Mouse (Mus musculus) adrenal gland, adult 8-10 months (tissue): Measurements from ENCODE around the gene H3f3b. TPM values are rescaled to one million over a fixed set of nuclear protein-coding genes. Genes with fewer than 3 reads are reported as not detected.
"Not testable (repeated sequence)": the region's sequence is repeated elsewhere in the genome, so short reads cannot be mapped to it uniquely, and the experiment has no call there.

ENCODE experiments used
- DNase-seq: peaks from one replicate; pipeline ENCODE4 v3.0.0; 2022
- total RNA-seq, 4 experiments: library from RNA; stranded (reverse); gene quantifications; 2 replicates each; pipeline ENCODE4 v1.2.4; 2022

The H3f3b gene
- total RNA-seq, 4 experiments from 2014 or later: 302 to 413 (median 377) TPM

- DNase-seq: no peak
Measured at GRCm38 (mm10) chr11:116020519-116020922, 7.2 kb downstream of the H3f3b start.

GRCm38 (mm10) chr11:116019976-116020411 is 7.8 kb downstream of the H3f3b start:
- no peak for DNase-seq

GRCm38 (mm10) chr11:116019360-116019791 is 8.4 kb downstream of the H3f3b start:
- DNase-seq: no peak

- DNase-seq: not testable (repeated sequence)
Measured at GRCm38 (mm10) chr11:116018867-116019266, 8.9 kb downstream of the H3f3b start.

- DNase-seq: no peak
Measured at GRCm38 (mm10) chr11:116018106-116018505, 9.7 kb downstream of the H3f3b start.

- no peak for DNase-seq
Measured at GRCm38 (mm10) chr11:116014821-116015220, 12.9 kb downstream of the H3f3b start.

GRCm38 (mm10) chr11:116012262-116012947 is 15.4 kb downstream of the H3f3b start, which contains the start of gene Galk1:
Gene Galk1 (minus strand): TSS chr11:116012719.
- DNase-seq: peak; percentile 86

- no peak for DNase-seq
Measured at GRCm38 (mm10) chr11:116011529-116012261, 16.1 kb downstream of the H3f3b start.

GRCm38 (mm10) chr11:116010948-116011347 is 16.8 kb downstream of the H3f3b start:
- DNase-seq: no peak

- DNase-seq: no peak
Measured at GRCm38 (mm10) chr11:116010146-116010545, 17.6 kb downstream of the H3f3b start.

GRCm38 (mm10) chr11:116009661-116010060 is 18.1 kb downstream of the H3f3b start:
- DNase-seq: no peak

- DNase-seq: no peak
Measured at GRCm38 (mm10) chr11:116008832-116009375, 18.9 kb downstream of the H3f3b start.

GRCm38 (mm10) chr11:116008411-116008810 is 19.4 kb downstream of the H3f3b start:
- no peak for DNase-seq

GRCm38 (mm10) chr11:116007095-116007850 is 20.5 kb downstream of the H3f3b start:
- no peak for DNase-seq

GRCm38 (mm10) chr11:116005701-116006419 is 21.9 kb downstream of the H3f3b start:
- no peak for DNase-seq

- DNase-seq: peak; percentile 59
Measured at GRCm38 (mm10) chr11:116004840-116005700, 22.7 kb downstream of the H3f3b start.

- no peak for DNase-seq
Measured at GRCm38 (mm10) chr11:116004186-116004823, 23.5 kb downstream of the H3f3b start.

GRCm38 (mm10) chr11:116002894-116003293 is 24.9 kb downstream of the H3f3b start:
- no peak for DNase-seq

GRCm38 (mm10) chr11:116001725-116002124 is 26.0 kb downstream of the H3f3b start:
- no peak for DNase-seq

- DNase-seq: no peak
Measured at GRCm38 (mm10) chr11:116000607-116001006, 27.2 kb downstream of the H3f3b start.
